Mouse (Mus musculus) myocyte (in vitro differentiated cells): ENCODE measurements at regions not wholly inside any gene's neighbourhood (a gene's known extent, or its start where the extent isn't known, plus 50 kb on each side); places are given as distances from the start of the nearest gene placed in this dataset.

Experiments
- H3K27me3 ChIP-seq: one replicate; pipeline ENCODE4 v1.6.1; 2011; ENCODE audit not compliant: control insufficient read depth, insufficient read depth, insufficient read length
- H3K36me3 ChIP-seq: one replicate; pipeline ENCODE4 v1.6.1; 2011; ENCODE audit not compliant: control insufficient read depth, insufficient read depth
- H3K4me2 ChIP-seq: one replicate; pipeline ENCODE4 v1.6.1; 2011; ENCODE audit warnings: low read depth, control low read depth
- H3K4me3 ChIP-seq: one replicate; pipeline ENCODE4 v1.5.1; 2011; ENCODE audit warnings: mild to moderate bottlenecking, control low read depth, moderate library complexity
- H3K79me2 ChIP-seq: one replicate; pipeline ENCODE4 v1.6.1; 2011; ENCODE audit not compliant: control insufficient read depth, insufficient read depth
- H3ac ChIP-seq: one replicate; pipeline ENCODE4 v1.6.1; 2011; ENCODE audit not compliant: control insufficient read depth, insufficient read length
- CEBPB ChIP-seq: IDR thresholded peaks from 2 replicates; pipeline ENCODE4 v1.6.1; 2011; ENCODE audit warnings: mild to moderate bottlenecking, moderate library complexity; ENCODE audit not compliant: poor library complexity, insufficient read depth, severe bottlenecking
- E2F4 ChIP-seq: IDR thresholded peaks from one replicate; pipeline ENCODE4 v1.6.1; 2011; ENCODE audit warnings: mild to moderate bottlenecking, control low read depth, moderate library complexity; ENCODE audit not compliant: insufficient read depth
- MAX ChIP-seq: IDR thresholded peaks from one replicate; pipeline ENCODE4 v1.6.1; 2011; ENCODE audit warnings: low read depth, mild to moderate bottlenecking, control low read depth
- MYOD1 ChIP-seq, 3 experiments: IDR thresholded peaks; one replicate each; pipeline ENCODE4 v1.6.1; 2011; ENCODE audit warnings: control low read depth in 2 of 3, low read depth in 2 of 3, mild to moderate bottlenecking in 2 of 3, moderate library complexity in 1 of 3; ENCODE audit not compliant: insufficient read length in 2 of 3, control insufficient read depth in 1 of 3
- MYOG ChIP-seq, 3 experiments: IDR thresholded peaks; one replicate each; pipeline ENCODE4 v1.6.1; 2011; ENCODE audit warnings: control low read depth in 2 of 3, low read depth in 2 of 3, mild to moderate bottlenecking in 2 of 3; ENCODE audit not compliant: insufficient read length in 2 of 3, control insufficient read depth in 1 of 3, insufficient read depth in 1 of 3
- POLR2A ChIP-seq: IDR thresholded peaks from one replicate; pipeline ENCODE4 v1.6.1; 2011; ENCODE audit warnings: low read depth, mild to moderate bottlenecking, control low read depth, moderate library complexity; ENCODE audit not compliant: insufficient read length
- POLR2AphosphoS2 ChIP-seq: IDR thresholded peaks from one replicate; pipeline ENCODE4 v1.6.1; 2011; ENCODE audit warnings: low read depth, control low read depth; ENCODE audit not compliant: insufficient read length
- REST ChIP-seq: IDR thresholded peaks from one replicate; pipeline ENCODE4 v1.6.1; 2011; ENCODE audit warnings: mild to moderate bottlenecking, control low read depth, moderate library complexity; ENCODE audit not compliant: insufficient read depth, insufficient read length
- SRF ChIP-seq: IDR thresholded peaks from one replicate; pipeline ENCODE4 v1.6.1; 2011; ENCODE audit warnings: low read depth; ENCODE audit not compliant: control insufficient read depth, insufficient read length
- TCF12 ChIP-seq: IDR thresholded peaks from one replicate; pipeline ENCODE4 v1.6.1; 2011; ENCODE audit warnings: mild to moderate bottlenecking, control low read depth; ENCODE audit not compliant: poor library complexity, insufficient read depth, severe bottlenecking
- TCF3 ChIP-seq: IDR thresholded peaks from one replicate; pipeline ENCODE4 v1.6.1; 2011; ENCODE audit warnings: low read depth, control low read depth; ENCODE audit not compliant: insufficient read length
- USF1 ChIP-seq: IDR thresholded peaks from one replicate; pipeline ENCODE4 v1.6.1; 2011; ENCODE audit warnings: low read depth, mild to moderate bottlenecking, control low read depth, moderate library complexity

GRCm38 (mm10) chr2:72852509-72852908 lies 127.7 kb downstream of the Sp3 start:
- no peaks in the 10 kb centered on the region for H3K36me3 ChIP-seq
- TF ChIP-seq MAX (no peak), CEBPB (no peak), E2F4 (no peak), USF1 (no peak), POLR2A (no peak), MYOG (IDR thresholded peaks at IDR 0.05; ENCODE audit: control insufficient read depth in 1 of 3, insufficient read depth in 1 of 3, insufficient read length in 2 of 3, low read depth in 2 of 3) (no peak), SRF (no peak), POLR2AphosphoS2 (no peak), TCF3 (no peak)
- H3K27me3 ChIP-seq: no peaks in the 10 kb centered on the region
- no peak overlapping the region for H3K4me3 ChIP-seq
- no peaks in the 10 kb centered on the region for H3K79me2 ChIP-seq
- no peak overlapping the region for H3ac ChIP-seq
- H3K4me2 ChIP-seq: no peak overlapping the region

- no peak overlapping the region for H3K4me3 ChIP-seq
- H3K4me2 ChIP-seq: no peak overlapping the region
These were observed 124.8 kb downstream of the Sp3 start for GRCm38 (mm10) chr2:72855276-72855970.

GRCm38 (mm10) chr2:72855971-72856755 lies 124.1 kb downstream of the Sp3 start:
- Histone ChIP-seq H3K36me3 (no peaks in the 10 kb centered on the region), H3K4me3 (no peak overlapping the region), H3K79me2 (no peaks in the 10 kb centered on the region), H3ac (no peak overlapping the region), H3K27me3 (no peaks in the 10 kb centered on the region), H3K4me2 (no peak overlapping the region)
- no peak for TF ChIP-seq MYOG (IDR thresholded peaks at IDR 0.05; ENCODE audit: control insufficient read depth in 1 of 3, insufficient read depth in 1 of 3, insufficient read length in 2 of 3, low read depth in 2 of 3)
- TF ChIP-seq TCF3: no peak
- TF ChIP-seq SRF: no peak
- no peak for TF ChIP-seq POLR2A
- no peak for TF ChIP-seq CEBPB
- no peak for TF ChIP-seq MYOD1 (IDR thresholded peaks at IDR 0.05; ENCODE audit: control insufficient read depth in 1 of 3, insufficient read length in 2 of 3, low read depth in 2 of 3)
- TF ChIP-seq POLR2AphosphoS2: no peak
- TF ChIP-seq E2F4: no peak
- no peak for TF ChIP-seq TCF12
- no peak for TF ChIP-seq USF1
- TF ChIP-seq MAX: no peak
- no peak for TF ChIP-seq REST

More at GRCm38 (mm10) chr2:72855276-72855970, 124.8 kb downstream of the Sp3 start:
- TF ChIP-seq MAX (no peak), CEBPB (no peak), MYOG (IDR thresholded peaks at IDR 0.05; ENCODE audit: control insufficient read depth in 1 of 3, insufficient read depth in 1 of 3, insufficient read length in 2 of 3, low read depth in 2 of 3) (no peak), REST (no peak), MYOD1 (IDR thresholded peaks at IDR 0.05; ENCODE audit: control insufficient read depth in 1 of 3, insufficient read length in 2 of 3, low read depth in 2 of 3) (no peak), POLR2A (no peak), TCF3 (no peak), E2F4 (no peak), POLR2AphosphoS2 (no peak), SRF (no peak), USF1 (no peak)
- H3K27me3 ChIP-seq: no peaks in the 10 kb centered on the region
- H3K36me3 ChIP-seq: no peaks in the 10 kb centered on the region
- no peak overlapping the region for H3ac ChIP-seq
- H3K79me2 ChIP-seq: no peaks in the 10 kb centered on the region

GRCm38 (mm10) chr2:72857377-72857776 lies 122.9 kb downstream of the Sp3 start:
- TF ChIP-seq MAX (no peak), REST (no peak), E2F4 (no peak)

More at GRCm38 (mm10) chr2:72857377-72857776, 122.9 kb downstream of the Sp3 start:
- no peak overlapping the region for H3ac ChIP-seq
- H3K27me3 ChIP-seq: no peaks in the 10 kb centered on the region
- no peaks in the 10 kb centered on the region for H3K36me3 ChIP-seq
- H3K4me3 ChIP-seq: no peak overlapping the region
- no peaks in the 10 kb centered on the region for H3K79me2 ChIP-seq
- H3K4me2 ChIP-seq: no peak overlapping the region
